Mouse (Mus musculus) monocyte, adult 2 months (primary cell): ENCODE results near the gene Tsc22d2.
A peak's percentile ranks its signal among the peaks of the same experiment; 100 is the strongest.

Source experiments
- DNase-seq, 2 experiments: peaks; one replicate each; pipeline ENCODE4 v3.0.0; 2022; ENCODE audit warnings: low spot score in 2 of 2, low read depth in 1 of 2

The Tsc22d2 gene

DNA sequence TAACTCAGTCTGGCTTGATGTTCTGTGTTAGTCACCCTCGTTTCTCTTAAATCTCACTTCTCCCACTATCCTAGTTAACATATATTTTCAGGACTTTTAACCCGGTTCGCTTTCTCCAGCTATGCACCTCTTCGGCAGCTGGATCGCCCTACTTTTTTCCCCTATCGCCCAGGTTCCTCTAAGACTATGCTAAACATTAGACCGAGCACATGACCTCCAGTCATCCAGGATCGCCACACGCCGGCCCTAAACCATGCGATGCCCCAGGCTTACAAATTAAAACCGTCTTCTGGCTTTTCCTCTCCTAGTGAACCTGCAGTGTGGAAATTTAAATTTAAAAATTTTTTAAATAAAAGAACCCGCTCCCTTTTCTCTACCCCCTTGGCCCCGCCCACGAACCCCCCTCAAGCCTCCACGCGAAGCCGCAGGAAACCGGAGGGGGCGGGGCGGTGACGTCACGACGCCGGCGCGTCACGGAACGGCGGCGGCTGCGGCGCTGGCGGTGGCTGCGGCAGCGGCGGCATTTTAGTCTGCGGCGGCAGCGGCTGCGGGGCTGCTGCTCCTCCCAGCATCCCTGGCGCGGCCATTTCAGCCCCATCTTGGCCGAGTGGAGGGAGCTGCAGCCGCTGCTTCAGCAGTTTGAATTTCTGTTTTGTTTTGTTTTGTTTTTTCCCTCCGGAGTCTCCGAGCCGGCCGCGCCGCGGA lies at the start of gene Tsc22d2:
TSS of gene Tsc22d2 (plus strand) at position 482 of the 705 bp plus-strand sequence.
- peak; percentile 59 to 95 for DNase-seq

DNA sequence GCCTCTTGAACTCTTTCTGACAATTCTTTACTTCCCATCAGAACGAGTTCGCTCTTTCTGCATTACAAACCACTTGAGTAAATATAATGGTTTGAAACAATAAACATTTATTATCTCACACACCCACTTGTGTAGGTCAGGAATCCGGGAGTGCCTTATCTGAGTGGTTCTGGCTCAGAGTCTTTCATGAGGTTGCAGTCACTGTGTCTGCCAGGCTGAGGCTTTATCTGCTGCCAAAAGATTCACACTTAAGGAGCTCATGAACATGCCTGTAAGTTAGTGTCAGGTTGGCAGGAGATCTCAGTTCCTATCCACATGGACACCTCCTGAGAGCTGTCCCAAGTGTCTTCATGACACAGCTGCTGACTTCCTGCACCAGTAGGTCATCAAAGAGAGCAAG lies 47.8 kb upstream of the Tsc22d2 start:
- DNase-seq: no peak

- no peak for DNase-seq
Measured at GRCm38 (mm10) chr3:58370811-58371210, 43.7 kb upstream of the Tsc22d2 start.

GRCm38 (mm10) chr3:58372066-58372904 lies 42.2 kb upstream of the Tsc22d2 start:
- no peak for DNase-seq

- DNase-seq: no peak
Measured at GRCm38 (mm10) chr3:58372905-58373208, 41.7 kb upstream of the Tsc22d2 start.

DNA sequence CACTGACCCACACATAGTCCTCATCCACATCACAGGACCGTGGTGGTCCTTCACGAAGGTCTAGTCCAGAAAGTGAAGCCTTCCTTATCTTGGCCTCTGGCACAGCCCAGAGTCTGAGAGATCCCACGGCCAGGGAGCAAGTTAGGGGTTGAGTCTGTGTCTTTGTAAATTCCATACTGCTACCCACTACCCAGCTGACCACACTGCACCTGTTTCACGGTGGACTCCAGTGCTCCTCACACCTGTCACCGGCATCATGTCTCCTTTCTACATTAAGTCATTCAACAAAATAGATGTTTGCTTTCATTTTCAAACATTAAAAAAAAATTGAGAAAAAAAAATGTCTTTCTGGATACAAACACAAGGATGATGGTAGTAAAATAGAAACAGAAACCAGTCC lies 40.2 kb upstream of the Tsc22d2 start:
- DNase-seq: no peak

GRCm38 (mm10) chr3:58376713-58377112 lies 37.8 kb upstream of the Tsc22d2 start:
- no peak for DNase-seq

GRCm38 (mm10) chr3:58377589-58378134 lies 36.9 kb upstream of the Tsc22d2 start:
- DNase-seq: no peak

DNA sequence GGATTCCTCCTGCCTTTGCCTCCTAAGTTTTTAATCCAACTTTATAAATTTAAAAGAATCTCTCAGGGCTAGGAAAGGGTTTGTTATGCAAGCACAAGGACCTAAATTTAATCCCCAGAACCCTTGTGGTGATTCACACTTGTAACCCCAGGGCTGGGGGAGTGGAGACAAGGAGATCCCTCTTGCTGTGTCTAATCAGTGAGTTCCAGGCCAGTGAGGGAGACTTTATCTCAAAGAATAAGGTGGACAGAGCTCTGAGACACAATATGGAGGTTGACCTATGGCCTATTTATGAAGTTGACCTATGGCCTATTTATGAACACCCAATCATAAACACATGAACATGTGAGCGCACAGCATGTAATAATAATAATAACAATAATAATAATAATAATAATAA lies 31.8 kb upstream of the Tsc22d2 start:
- DNase-seq: no peak

- DNase-seq: no peak
Measured at GRCm38 (mm10) chr3:58385060-58385459, 29.5 kb upstream of the Tsc22d2 start.

GRCm38 (mm10) chr3:58388731-58389130 lies 25.8 kb upstream of the Tsc22d2 start:
- DNase-seq: no peak

DNA sequence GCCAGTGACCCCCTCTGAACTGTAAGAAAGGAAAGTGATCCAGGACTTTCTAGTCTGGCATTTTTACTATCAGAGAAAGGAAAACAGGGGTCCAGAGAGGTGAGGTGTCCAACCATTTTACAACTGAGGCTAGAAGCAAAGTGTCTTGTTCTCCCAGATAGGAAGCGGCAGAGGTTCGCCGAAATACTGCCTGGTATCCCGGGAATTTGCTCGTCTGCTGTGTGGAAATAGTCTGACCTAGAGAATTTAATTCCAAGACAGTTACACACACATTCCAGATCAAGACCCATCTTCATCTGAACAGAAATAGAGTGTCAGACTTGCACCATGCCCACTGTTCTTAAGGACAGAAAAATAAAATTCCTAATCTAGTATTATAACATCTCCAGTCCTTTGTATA lies 16.0 kb upstream of the Tsc22d2 start:
- no peak for DNase-seq

DNA sequence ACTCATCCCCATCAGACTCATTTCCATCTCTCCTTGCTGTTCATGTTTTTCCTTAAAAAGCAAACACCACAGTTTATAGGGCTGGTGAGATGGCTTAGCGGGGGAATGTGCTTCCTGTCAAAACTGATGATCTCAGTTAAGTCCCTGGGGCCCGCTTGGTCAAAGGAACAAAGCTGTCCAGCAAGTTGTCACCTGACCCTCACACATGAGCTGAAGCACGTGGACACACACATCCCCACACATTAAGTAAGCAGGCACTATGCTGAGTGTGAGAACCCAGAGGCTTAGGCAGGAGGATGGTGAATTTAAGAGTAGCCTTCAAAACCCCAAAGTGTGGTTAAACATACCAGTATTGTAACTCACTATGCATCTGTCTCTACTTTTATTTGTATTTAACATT lies 14.6 kb upstream of the Tsc22d2 start:
- no peak for DNase-seq

- DNase-seq: no peak
Measured at GRCm38 (mm10) chr3:58411669-58412068, 2.8 kb upstream of the Tsc22d2 start.

- no peak for DNase-seq
Measured at GRCm38 (mm10) chr3:58413671-58414070, 844 bp upstream of the Tsc22d2 start.

DNA sequence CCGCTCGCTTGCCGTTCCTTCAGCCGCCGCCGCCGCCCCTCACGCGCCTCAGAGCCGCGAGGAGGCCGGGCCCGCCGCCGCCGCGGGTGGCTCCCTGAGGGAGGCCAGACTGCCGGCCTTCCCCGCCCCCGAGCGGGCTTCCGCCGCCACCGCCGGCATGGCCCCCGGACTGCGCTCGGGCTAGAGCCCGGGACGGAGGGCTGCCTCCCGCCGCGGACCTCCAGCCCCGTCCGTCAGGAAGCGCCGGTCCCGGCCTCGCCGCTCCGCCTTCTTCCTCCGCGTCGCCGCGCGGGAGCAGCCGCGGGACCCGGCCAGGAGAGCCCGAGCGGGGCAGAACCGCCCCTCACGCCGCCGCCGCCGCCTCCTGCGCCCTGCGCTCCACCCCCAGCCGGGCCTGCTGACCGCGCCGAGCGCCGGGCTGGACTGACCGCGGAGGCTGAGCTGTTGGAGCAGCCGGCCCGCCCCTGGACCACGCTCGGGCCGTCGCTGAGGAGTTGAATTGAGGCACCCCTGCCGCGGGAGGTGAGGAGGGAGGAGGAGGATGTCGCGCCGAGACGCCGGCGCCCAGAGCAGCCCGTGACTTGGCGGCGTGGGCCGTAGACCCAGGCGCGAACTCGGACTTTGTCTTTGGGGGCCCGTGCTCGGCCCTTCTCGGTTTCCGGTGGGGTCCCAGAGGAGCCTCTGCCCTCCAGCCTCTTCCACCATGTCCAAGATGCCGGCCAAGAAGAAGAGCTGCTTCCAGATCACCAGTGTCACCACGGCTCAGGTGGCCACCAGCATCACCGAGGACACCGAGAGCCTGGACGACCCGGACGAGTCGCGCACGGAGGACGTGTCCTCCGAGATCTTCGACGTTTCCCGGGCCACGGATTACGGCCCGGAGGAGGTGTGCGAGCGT lies 720 bp downstream of the Tsc22d2 start:
- peak; percentile 18 to 58 for DNase-seq

GRCm38 (mm10) chr3:58415884-58416725 lies 1.6 kb downstream of the Tsc22d2 start:
- peak; percentile 45 to 61 for DNase-seq

DNA sequence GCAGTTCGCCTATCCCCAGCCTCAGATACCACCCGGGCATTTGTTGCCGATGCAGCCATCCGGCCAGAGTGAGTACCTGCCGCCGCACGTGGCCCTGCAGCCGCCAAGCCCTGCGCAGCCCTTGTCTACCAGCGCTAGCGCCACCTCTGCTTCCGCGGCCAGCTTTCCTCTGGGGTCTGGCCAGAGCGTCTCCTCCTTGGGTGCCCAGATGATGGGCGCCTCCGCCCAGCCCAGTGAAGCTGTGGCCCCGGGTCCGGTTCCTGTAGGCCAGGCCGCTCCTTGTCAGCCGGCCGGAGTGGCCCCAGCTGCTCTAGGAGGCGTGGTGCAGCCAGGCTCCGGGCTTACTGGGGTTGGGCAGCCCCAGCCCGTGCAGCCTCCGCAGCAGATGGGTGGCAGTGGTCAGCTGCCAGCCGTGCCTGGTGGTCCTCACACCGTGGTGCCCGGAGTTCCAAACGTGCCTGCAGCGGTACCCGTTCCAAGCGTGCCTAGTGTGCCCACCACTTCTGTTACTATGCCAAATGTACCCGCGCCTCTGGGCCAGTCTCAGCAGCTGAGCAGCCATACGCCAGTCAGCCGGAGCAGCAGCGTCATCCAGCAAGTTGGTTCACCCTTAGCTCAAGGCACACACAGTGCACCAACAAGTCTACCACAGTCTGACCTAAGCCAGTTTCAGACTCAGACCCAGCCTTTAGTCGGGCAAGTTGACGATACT lies 2.4 kb downstream of the Tsc22d2 start:
- DNase-seq: no peak

DNA sequence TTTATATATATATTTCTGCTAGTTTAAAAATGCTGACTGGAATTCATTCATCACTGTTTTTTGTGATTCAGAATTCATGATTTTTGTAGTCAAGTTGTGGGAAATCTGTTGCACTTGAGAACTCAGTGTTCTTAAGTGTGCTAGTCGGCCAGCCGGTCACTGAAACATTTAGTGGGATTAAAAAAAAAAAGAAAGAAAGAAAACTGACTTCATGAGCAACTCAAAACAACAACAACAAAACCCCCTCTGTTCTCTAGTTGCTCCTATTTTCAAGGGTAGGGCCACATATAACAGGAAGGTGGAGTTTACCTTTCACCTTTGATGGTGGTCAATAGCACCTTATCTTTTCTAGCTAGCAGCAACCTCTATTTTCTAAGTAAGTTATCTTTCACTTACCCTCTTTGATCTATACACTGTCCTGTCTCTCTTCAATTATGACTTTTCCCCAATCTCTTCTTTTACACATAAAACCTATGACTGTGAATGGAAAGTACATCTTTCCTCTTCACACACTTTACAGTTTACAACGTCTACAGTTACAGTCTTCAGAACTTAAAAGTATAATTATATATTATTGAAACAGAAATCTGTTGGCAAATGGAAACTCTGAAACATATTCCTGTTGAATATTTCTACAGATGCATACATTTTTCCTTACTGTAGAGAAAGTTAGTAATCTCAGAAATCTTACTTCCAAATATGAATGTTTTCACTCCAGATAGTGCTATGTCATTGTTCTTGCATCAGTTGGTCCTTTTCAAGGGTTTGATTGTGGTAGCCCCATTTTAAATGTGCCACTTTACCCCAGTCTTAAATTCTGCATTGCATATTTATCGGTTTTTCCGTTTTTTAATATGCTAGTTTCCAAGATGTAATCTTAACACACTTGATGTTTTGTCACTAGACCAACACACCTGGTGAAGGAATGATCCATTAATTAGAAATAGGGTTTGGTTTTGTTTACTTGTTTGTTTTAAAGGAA lies 4.5 kb downstream of the Tsc22d2 start:
- DNase-seq: no peak
